Mouse (Mus musculus): Measurements from ENCODE around the gene Cntn1. TPM values are rescaled to one million over a fixed set of nuclear protein-coding genes. Genes with fewer than 3 reads are reported as not detected.

Cntn1 gene
- polyA plus RNA-seq, 1 experiment from 2014 or later: 2.0 TPM

- peaks cover 7% of the 10 kb centered on the region; the same call in 1 of the 2 replicates for H3K27me3 ChIP-seq
- H3K4me1 ChIP-seq: no peaks in the 10 kb centered on the region
- ATAC-seq (replicated peaks; ENCODE audit: low FRiP score): no peak
- H3K4me2 ChIP-seq: no peak overlapping the region
- no peaks in the 10 kb centered on the region for H3K9me3 ChIP-seq (replicated peaks)
- 53% methylated on average over 10 of the region's 10 CpGs for WGBS
- H3K9ac ChIP-seq: no peak overlapping the region
- H3K36me3 ChIP-seq: no peaks in the 10 kb centered on the region
- no peak overlapping the region for H3K27ac ChIP-seq
- H3K4me3 ChIP-seq (replicated peaks): no peak overlapping the region
Observed at GRCm38 (mm10) chr15:92160855-92161162, 109.8 kb downstream of the Cntn1 start.

- 47% methylated on average over 20 of the region's 20 CpGs for WGBS
- Histone ChIP-seq H3K4me3 (replicated peaks) (no peak overlapping the region), H3K4me2 (0 out of 2 replicates have a peak overlapping the region, but pooled peaks have one; percentile 21), H3K4me1 (no peaks in the 10 kb centered on the region), H3K27me3 (peaks cover 7% of the 10 kb centered on the region; the same call in 1 of the 2 replicates), H3K36me3 (no peaks in the 10 kb centered on the region), H3K27ac (no peak overlapping the region), H3K9ac (no peak overlapping the region), H3K9me3 (replicated peaks) (no peaks in the 10 kb centered on the region)
- no peak for ATAC-seq (replicated peaks; ENCODE audit: low FRiP score)
Observed at GRCm38 (mm10) chr15:92161163-92162025, 110.4 kb downstream of the Cntn1 start.

GRCm38 (mm10) chr15:92162835-92163234 lies 111.9 kb downstream of the Cntn1 start:
- no peak overlapping the region for H3K9ac ChIP-seq
- no peak for ATAC-seq (replicated peaks; ENCODE audit: low FRiP score)
- peaks cover 7% of the 10 kb centered on the region; the same call in 1 of the 2 replicates for H3K27me3 ChIP-seq
- H3K4me2 ChIP-seq: no peak overlapping the region
- no peak overlapping the region for H3K4me3 ChIP-seq (replicated peaks)
- H3K4me1 ChIP-seq: no peaks in the 10 kb centered on the region
- H3K27ac ChIP-seq: no peak overlapping the region
- 73% methylated on average over 4 of the region's 4 CpGs for WGBS
- no peaks in the 10 kb centered on the region for H3K36me3 ChIP-seq
- H3K9me3 ChIP-seq (replicated peaks): no peaks in the 10 kb centered on the region

GRCm38 (mm10) chr15:92164127-92164526 lies 113.2 kb downstream of the Cntn1 start:
- H3K9ac ChIP-seq: no peak overlapping the region
- no peak overlapping the region for H3K27ac ChIP-seq
- peaks cover 7% of the 10 kb centered on the region; the same call in 1 of the 2 replicates for H3K27me3 ChIP-seq
- no peaks in the 10 kb centered on the region for H3K9me3 ChIP-seq (replicated peaks)
- H3K36me3 ChIP-seq: no peaks in the 10 kb centered on the region
- ATAC-seq (replicated peaks; ENCODE audit: low FRiP score): no peak
- WGBS: 81% methylated on average over 3 of the region's 3 CpGs
- H3K4me1 ChIP-seq: no peaks in the 10 kb centered on the region
- H3K4me3 ChIP-seq (replicated peaks): no peak overlapping the region
- no peak overlapping the region for H3K4me2 ChIP-seq

- Histone ChIP-seq H3K4me2 (no peak overlapping the region), H3K4me1 (no peaks in the 10 kb centered on the region), H3K4me3 (replicated peaks) (no peak overlapping the region), H3K36me3 (no peaks in the 10 kb centered on the region), H3K9ac (no peak overlapping the region), H3K27ac (no peak overlapping the region), H3K9me3 (replicated peaks) (no peaks in the 10 kb centered on the region), H3K27me3 (peaks cover 7% of the 10 kb centered on the region; the same call in 1 of the 2 replicates)
- no peak for ATAC-seq (replicated peaks; ENCODE audit: low FRiP score)
- 82% methylated on average over 5 of the region's 5 CpGs for WGBS
Observed at GRCm38 (mm10) chr15:92166266-92166665, 115.3 kb downstream of the Cntn1 start.

GRCm38 (mm10) chr15:92175739-92176138 lies 124.8 kb downstream of the Cntn1 start:
- Histone ChIP-seq H3K4me2 (no peak overlapping the region), H3K4me3 (replicated peaks) (no peak overlapping the region), H3K4me1 (no peaks in the 10 kb centered on the region), H3K27me3 (no peaks in the 10 kb centered on the region), H3K9ac (no peak overlapping the region), H3K36me3 (no peaks in the 10 kb centered on the region), H3K27ac (no peak overlapping the region), H3K9me3 (replicated peaks) (no peaks in the 10 kb centered on the region)
- WGBS: 72% methylated on average over 2 of the region's 2 CpGs
- ATAC-seq (replicated peaks; ENCODE audit: low FRiP score): no peak

GRCm38 (mm10) chr15:92177413-92177812 lies 126.4 kb downstream of the Cntn1 start:
- no peak for ATAC-seq (replicated peaks; ENCODE audit: low FRiP score)
- no peak overlapping the region for H3K4me2 ChIP-seq
- no peaks in the 10 kb centered on the region for H3K27me3 ChIP-seq
- H3K4me1 ChIP-seq: no peaks in the 10 kb centered on the region
- no peak overlapping the region for H3K9ac ChIP-seq
- H3K27ac ChIP-seq: no peak overlapping the region
- no peaks in the 10 kb centered on the region for H3K9me3 ChIP-seq (replicated peaks)
- WGBS: 47% methylated on average over 9 of the region's 9 CpGs
- no peak overlapping the region for H3K4me3 ChIP-seq (replicated peaks)
- no peaks in the 10 kb centered on the region for H3K36me3 ChIP-seq

GRCm38 (mm10) chr15:92185484-92185883 lies 134.5 kb downstream of the Cntn1 start:
- no peaks in the 10 kb centered on the region for H3K4me1 ChIP-seq
- no peaks in the 10 kb centered on the region for H3K36me3 ChIP-seq
- no peak for ATAC-seq (replicated peaks; ENCODE audit: low FRiP score)
- H3K27ac ChIP-seq: no peak overlapping the region
- H3K9me3 ChIP-seq (replicated peaks): no peaks in the 10 kb centered on the region
- no peak overlapping the region for H3K9ac ChIP-seq
- 96% methylated on average over 2 of the region's 2 CpGs for WGBS
- no peak overlapping the region for H3K4me2 ChIP-seq
- H3K4me3 ChIP-seq (replicated peaks): no peak overlapping the region
- H3K27me3 ChIP-seq: no peaks in the 10 kb centered on the region

GRCm38 (mm10) chr15:92190000-92190399 lies 139.0 kb downstream of the Cntn1 start:
- Histone ChIP-seq H3K9ac (no peak overlapping the region), H3K27ac (no peak overlapping the region), H3K27me3 (no peaks in the 10 kb centered on the region), H3K4me2 (no peak overlapping the region), H3K36me3 (no peaks in the 10 kb centered on the region), H3K9me3 (replicated peaks) (no peaks in the 10 kb centered on the region), H3K4me3 (replicated peaks) (no peak overlapping the region), H3K4me1 (no peaks in the 10 kb centered on the region)
- peak; percentile 73; the same call in 1 of the 2 replicates for ATAC-seq (replicated peaks; ENCODE audit: low FRiP score)
- WGBS: 54% methylated on average over 2 of the region's 2 CpGs

GRCm38 (mm10) chr15:92200326-92200985 lies 149.5 kb downstream of the Cntn1 start:
- no peak overlapping the region for H3K27ac ChIP-seq

GRCm38 (mm10) chr15:92206695-92207094 lies 155.7 kb downstream of the Cntn1 start:
- Histone ChIP-seq H3K4me1 (no peaks in the 10 kb centered on the region), H3K36me3 (no peaks in the 10 kb centered on the region), H3K9ac (no peak overlapping the region), H3K27me3 (no peaks in the 10 kb centered on the region), H3K9me3 (replicated peaks) (no peaks in the 10 kb centered on the region), H3K27ac (no peak overlapping the region), H3K4me2 (no peak overlapping the region), H3K4me3 (replicated peaks) (no peak overlapping the region)
- ATAC-seq (replicated peaks; ENCODE audit: low FRiP score): no peak
- WGBS: 61% methylated on average over 4 of the region's 4 CpGs

More at GRCm38 (mm10) chr15:92200326-92200985, 149.5 kb downstream of the Cntn1 start:
- 82% methylated on average over 6 of the region's 6 CpGs for WGBS
- Histone ChIP-seq H3K4me1 (no peaks in the 10 kb centered on the region), H3K27me3 (no peaks in the 10 kb centered on the region), H3K9ac (no peak overlapping the region), H3K36me3 (no peaks in the 10 kb centered on the region), H3K4me2 (no peak overlapping the region), H3K9me3 (replicated peaks) (no peaks in the 10 kb centered on the region), H3K4me3 (replicated peaks) (no peak overlapping the region)
- no peak for ATAC-seq (replicated peaks; ENCODE audit: low FRiP score)

GRCm38 (mm10) chr15:92209778-92210177 lies 158.8 kb downstream of the Cntn1 start:
- no peak overlapping the region for H3K27ac ChIP-seq
- no peak overlapping the region for H3K4me3 ChIP-seq (replicated peaks)
- WGBS: 92% methylated on average over 1 of the region's 1 CpGs

More at GRCm38 (mm10) chr15:92209778-92210177, 158.8 kb downstream of the Cntn1 start:
- no peaks in the 10 kb centered on the region for H3K4me1 ChIP-seq
- ATAC-seq (replicated peaks; ENCODE audit: low FRiP score): no peak
- H3K4me2 ChIP-seq: no peak overlapping the region
- no peaks in the 10 kb centered on the region for H3K27me3 ChIP-seq
- no peaks in the 10 kb centered on the region for H3K36me3 ChIP-seq
- no peak overlapping the region for H3K9ac ChIP-seq
- no peaks in the 10 kb centered on the region for H3K9me3 ChIP-seq (replicated peaks)
